Mouse (Mus musculus) liver, embryonic 14.5 days (tissue): ENCODE results near the gene Snx20. TPM values are rescaled to one million over a fixed set of nuclear protein-coding genes. Genes with fewer than 3 reads are reported as not detected.

ENCODE experiments used
- ATAC-seq: fragments of 200-750 bp; cut with Nextera tagmentation; 2 replicates; pipeline ENCODE4 v1.8.0; 2017; ENCODE audit warnings: moderate number of reproducible peaks, mild to moderate bottlenecking, moderate library complexity; ENCODE audit not compliant: insufficient read depth
- DNase-seq, 3 experiments: peaks; one replicate each; pipeline ENCODE4 v3.0.0-alpha.2; 2012 to 2013; ENCODE audit warnings: low read depth in 3 of 3, low spot score in 3 of 3
- H3K27ac ChIP-seq: fragments of 300-500 bp; sonication (generic); 2 replicates; pipeline ENCODE4 v1.5.1; 2014; ENCODE audit warnings: moderate library complexity, mild to moderate bottlenecking, control low read depth, inconsistent platforms
- H3K27me3 ChIP-seq: fragments of 300-500 bp; sonication (generic); 2 replicates; pipeline ENCODE4 v1.6.1; 2014; ENCODE audit warnings: mild to moderate bottlenecking, low read length, moderate library complexity; ENCODE audit not compliant: control insufficient read depth, insufficient read depth
- H3K36me3 ChIP-seq: fragments of 300-500 bp; sonication (generic); replicated peaks from 2 replicates; pipeline ENCODE4 v1.6.1; 2014; ENCODE audit warnings: low read depth; ENCODE audit not compliant: control insufficient read depth, insufficient read depth
- H3K4me1 ChIP-seq, 2 experiments: fragments of 200-500 bp in 1 of 2; fragments of 300-500 bp in 1 of 2; sonication (generic) in 1 of 2; replicated peaks; 2 replicates each; pipeline ENCODE4 v1.6.1; 2012 to 2014; ENCODE audit warnings: antibody characterized with exemption in 1 of 2, inconsistent platforms in 1 of 2, low read length in 1 of 2; ENCODE audit not compliant: control insufficient read depth in 2 of 2, insufficient read depth in 2 of 2
- H3K4me2 ChIP-seq: fragments of 300-500 bp; sonication (generic); 2 replicates; pipeline ENCODE4 v1.6.1; 2014; ENCODE audit warnings: low read depth, mild to moderate bottlenecking, control low read depth, moderate library complexity
- H3K4me3 ChIP-seq, 2 experiments: fragments of 200-500 bp in 1 of 2; fragments of 300-500 bp in 1 of 2; sonication (generic) in 1 of 2; 2 replicates each; pipeline ENCODE4 v1.5.1; 2012 to 2014; ENCODE audit warnings: low read depth in 2 of 2, low read length in 2 of 2, mild to moderate bottlenecking in 2 of 2, control low read depth in 1 of 2, inconsistent platforms in 1 of 2, moderate library complexity in 1 of 2; ENCODE audit not compliant: insufficient read depth in 1 of 2
- H3K9ac ChIP-seq: fragments of 300-500 bp; sonication (generic); replicated peaks from 2 replicates; pipeline ENCODE4 v1.6.1; 2014; ENCODE audit warnings: mild to moderate bottlenecking, control low read depth, moderate library complexity
- H3K9me3 ChIP-seq: fragments of 300-500 bp; sonication (generic); 2 replicates; pipeline ENCODE4 v1.6.1; 2016; ENCODE audit warnings: low read length, mixed read lengths; ENCODE audit not compliant: control insufficient read depth
- CTCF ChIP-seq: IDR thresholded peaks from 2 replicates; pipeline ENCODE4 v1.5.1; 2016; ENCODE audit warnings: antibody characterized with exemption, low read depth, control low read depth
- EP300 ChIP-seq: IDR thresholded peaks from 2 replicates; pipeline ENCODE4 v1.6.1; 2016; ENCODE audit warnings: antibody characterized with exemption, low read depth
- WGBS: fragments of 180-500 bp; shearing (Covaris S2); extraction: QIAGEN DNeasy Blood & Tissue Kit; methylation state at CpG from one replicate; pipeline ENCODE4 v1.1.7; 2014; ENCODE audit not compliant: insufficient replicate concordance; 5-methylcytosine and 5-hydroxymethylcytosine counted together
- polyA plus RNA-seq, 2 experiments: library from polyadenylated mRNA; depleted of rRNA in 1 of 2; stranded (reverse) in 1 of 2; unstranded in 1 of 2; fragments of >200 nt; fragmentation: Nextera tagmentation in 1 of 2; extraction: Ambion mirVana in 1 of 2; gene quantifications; 2 replicates each; pipeline versions ENCODE4 v1.2.1 to v1.2.3; 2012 to 2014

Gene Snx20
- polyA plus RNA-seq, 2 experiments = 2.5 to 3.0 TPM

DNA sequence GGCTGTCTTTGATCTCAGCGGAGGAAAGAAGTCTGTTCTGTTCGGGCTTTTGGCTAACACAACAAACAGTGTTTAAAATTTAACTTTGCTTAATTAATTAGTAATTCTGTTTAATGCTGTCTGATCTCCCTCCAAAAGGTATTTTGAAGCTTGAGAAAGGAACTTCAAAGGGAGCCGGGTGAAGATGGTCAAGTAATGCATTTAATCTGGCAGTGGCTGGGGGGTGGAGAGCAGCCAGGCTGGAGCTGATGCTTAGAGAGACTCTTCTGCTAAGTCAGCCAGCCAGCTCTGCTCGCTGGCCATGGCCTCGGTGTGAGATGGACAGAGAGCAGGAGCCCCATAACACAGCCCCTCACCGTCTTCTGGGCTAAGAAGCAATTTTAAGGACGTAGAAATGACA, 56.7 kb downstream of the Snx20 start:
- WGBS = 57% methylated on average over 7 of the region's 7 CpGs
- Histone ChIP-seq H3K9me3 (no peaks in the 10 kb centered on the region), H3K4me3 (no peak overlapping the region), H3K36me3 (no peaks in the 10 kb centered on the region), H3K4me2 (no peak overlapping the region), H3K9ac (no peak overlapping the region), H3K27me3 (no peaks in the 10 kb centered on the region), H3K4me1 (no peaks in the 10 kb centered on the region), H3K27ac (no peak overlapping the region)
- DNase-seq (no peak), ATAC-seq (no peak)
- TF ChIP-seq EP300 (no peak), CTCF (no peak)

DNA sequence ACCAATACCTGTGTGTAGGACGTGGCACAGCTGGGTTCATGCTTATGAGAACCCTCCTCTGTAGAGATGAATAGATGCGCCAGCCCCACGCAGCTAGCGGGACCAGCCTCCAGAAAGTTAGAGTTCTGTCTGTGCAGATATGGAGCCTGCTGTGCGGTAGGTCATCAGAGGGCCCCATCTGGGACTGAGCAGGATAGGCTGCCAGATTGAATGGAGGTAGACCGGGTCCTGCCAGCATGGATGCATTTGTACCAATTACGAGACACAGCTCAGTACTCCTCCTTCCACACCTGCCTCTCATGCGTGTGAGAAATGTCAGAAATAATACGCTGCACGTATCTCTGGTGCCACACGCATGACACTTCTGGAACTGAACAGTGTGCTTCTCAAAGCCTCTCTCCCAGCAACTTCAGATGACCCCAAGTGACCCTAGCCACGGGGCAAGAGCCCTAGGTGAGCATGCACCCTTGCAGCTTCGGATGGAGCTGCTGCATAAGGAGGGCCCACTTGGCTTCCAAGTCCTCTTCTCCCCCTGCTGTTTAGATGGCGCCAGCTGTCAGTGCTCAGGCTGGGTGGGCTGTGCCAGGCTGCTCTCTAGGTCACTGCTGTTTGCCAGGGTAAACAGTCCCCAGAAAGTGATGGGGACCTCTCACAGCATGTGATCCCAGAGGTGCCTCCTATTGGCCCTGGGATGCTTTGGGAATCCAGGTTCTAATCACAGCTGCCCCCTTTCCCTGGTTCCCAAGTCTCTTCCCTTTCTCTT, 57.3 kb downstream of the Snx20 start:
- H3K9ac ChIP-seq = no peak overlapping the region
- no peaks in the 10 kb centered on the region for H3K27me3 ChIP-seq
- no peaks in the 10 kb centered on the region for H3K4me1 ChIP-seq
- no peaks in the 10 kb centered on the region for H3K36me3 ChIP-seq
- H3K4me3 ChIP-seq = no peak overlapping the region
- WGBS = 61% methylated on average over 14 of the region's 14 CpGs
- H3K9me3 ChIP-seq = no peaks in the 10 kb centered on the region
- TF ChIP-seq CTCF (no peak), EP300 (no peak)
- ATAC-seq = no peak
- no peak for DNase-seq
- no peak overlapping the region for H3K4me2 ChIP-seq
- H3K27ac ChIP-seq = no peak overlapping the region

DNA sequence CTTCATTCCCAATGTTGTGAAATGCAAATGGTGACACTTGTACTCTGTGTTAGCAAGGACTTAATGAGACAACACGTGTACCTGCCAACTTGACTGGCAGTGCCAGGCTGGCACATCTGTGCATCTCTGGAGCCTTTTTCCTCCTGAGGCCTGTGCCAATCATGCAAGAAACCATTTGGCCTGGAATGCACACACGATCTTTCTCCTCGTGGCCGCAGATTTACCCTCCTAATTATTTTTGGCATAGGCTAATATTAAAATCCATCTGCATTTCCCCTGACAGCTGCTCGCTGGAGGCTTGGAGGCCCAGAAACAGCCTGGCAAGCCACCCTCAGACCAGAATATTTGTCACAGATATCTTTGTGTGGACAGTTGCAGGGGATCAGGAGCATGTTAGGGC, 58.3 kb downstream of the Snx20 start:
- 55% methylated on average over 5 of the region's 5 CpGs for WGBS
- H3K9ac ChIP-seq = no peak overlapping the region
- H3K9me3 ChIP-seq = no peaks in the 10 kb centered on the region
- TF ChIP-seq CTCF (no peak), EP300 (no peak)
- no peaks in the 10 kb centered on the region for H3K4me1 ChIP-seq
- ATAC-seq (no peak), DNase-seq (no peak)
- H3K27me3 ChIP-seq = no peaks in the 10 kb centered on the region
- no peak overlapping the region for H3K4me3 ChIP-seq
- no peak overlapping the region for H3K27ac ChIP-seq
- H3K4me2 ChIP-seq = no peak overlapping the region
- H3K36me3 ChIP-seq = no peaks in the 10 kb centered on the region

Other genes starting within 250 kb of the Snx20 start
- gene Nkd1, start 114.8 kb downstream of the Snx20 start, polyA plus RNA-seq (2012; rRNA removed) = 0.97 and 1.1 TPM in 2 replicates
- gene Nkd1, start 114.8 kb downstream of the Snx20 start, polyA plus RNA-seq (2014; fragmentation: Nextera tagmentation; extraction: Ambion mirVana) = 0.96 and 1.1 TPM in 2 replicates
- gene Nod2, start 11.2 kb upstream of the Snx20 start, polyA plus RNA-seq (2012; rRNA removed) = 0.02 and 0.04 TPM in 2 replicates
- gene Nod2, start 11.2 kb upstream of the Snx20 start, polyA plus RNA-seq (2014; fragmentation: Nextera tagmentation; extraction: Ambion mirVana) = 0.05 TPM in 1 of 2 replicates, not detected in the other
- gene Cyld, start 60.9 kb upstream of the Snx20 start, polyA plus RNA-seq (2012; rRNA removed) = 2.0 and 2.7 TPM in 2 replicates
- gene Cyld, start 60.9 kb upstream of the Snx20 start, polyA plus RNA-seq (2014; fragmentation: Nextera tagmentation; extraction: Ambion mirVana) = 5.0 and 5.2 TPM in 2 replicates